Mouse (Mus musculus): ENCODE results near the gene Lnx2.

The Lnx2 gene

GRCm38 (mm10) chr5:147076026-147076798 is at the start of gene Lnx2:
TSS of gene Lnx2 (minus strand) at chr5:147076586.
- DNase-seq (ENCODE audit: low spot score): peak; percentile 96

- DNase-seq (ENCODE audit: low spot score): no peak
Measured at GRCm38 (mm10) chr5:147125542-147126185, 49.3 kb upstream of the Lnx2 start.

GRCm38 (mm10) chr5:147124794-147125193 is 48.4 kb upstream of the Lnx2 start:
- no peak for DNase-seq (ENCODE audit: low spot score)

- DNase-seq (ENCODE audit: low spot score): no peak
Measured at GRCm38 (mm10) chr5:147121146-147121545, 44.8 kb upstream of the Lnx2 start.

GRCm38 (mm10) chr5:147117027-147117426 is 40.6 kb upstream of the Lnx2 start:
- no peak for DNase-seq (ENCODE audit: low spot score)

GRCm38 (mm10) chr5:147115631-147116030 is 39.2 kb upstream of the Lnx2 start:
- no peak for DNase-seq (ENCODE audit: low spot score)

GRCm38 (mm10) chr5:147114738-147115137 is 38.4 kb upstream of the Lnx2 start:
- no peak for DNase-seq (ENCODE audit: low spot score)

- DNase-seq (ENCODE audit: low spot score): no peak
Measured at GRCm38 (mm10) chr5:147108861-147109591, 32.6 kb upstream of the Lnx2 start.

- DNase-seq (ENCODE audit: low spot score): no peak
Measured at GRCm38 (mm10) chr5:147107276-147107675, 30.9 kb upstream of the Lnx2 start.

- DNase-seq (ENCODE audit: low spot score): no peak
Measured at GRCm38 (mm10) chr5:147102295-147102694, 25.9 kb upstream of the Lnx2 start.

GRCm38 (mm10) chr5:147100180-147100579 is 23.8 kb upstream of the Lnx2 start:
- DNase-seq (ENCODE audit: low spot score): no peak

- no peak for DNase-seq (ENCODE audit: low spot score)
Measured at GRCm38 (mm10) chr5:147098667-147099066, 22.3 kb upstream of the Lnx2 start.

GRCm38 (mm10) chr5:147096586-147096985 is 20.2 kb upstream of the Lnx2 start:
- DNase-seq (ENCODE audit: low spot score): no peak

GRCm38 (mm10) chr5:147094296-147094695 is 17.9 kb upstream of the Lnx2 start:
- no peak for DNase-seq (ENCODE audit: low spot score)

- DNase-seq (ENCODE audit: low spot score): no peak
Measured at GRCm38 (mm10) chr5:147092448-147092847, 16.1 kb upstream of the Lnx2 start.

GRCm38 (mm10) chr5:147090256-147090963 is 14.0 kb upstream of the Lnx2 start:
- DNase-seq (ENCODE audit: low spot score): no peak

- no peak for DNase-seq (ENCODE audit: low spot score)
Measured at GRCm38 (mm10) chr5:147089836-147090235, 13.4 kb upstream of the Lnx2 start.

- no peak for DNase-seq (ENCODE audit: low spot score)
Measured at GRCm38 (mm10) chr5:147086816-147087215, 10.4 kb upstream of the Lnx2 start.

GRCm38 (mm10) chr5:147085201-147085894 is 9.0 kb upstream of the Lnx2 start:
- DNase-seq (ENCODE audit: low spot score): no peak

GRCm38 (mm10) chr5:147078110-147078900 is 1.9 kb upstream of the Lnx2 start:
- DNase-seq (ENCODE audit: low spot score): no peak
